Mouse (Mus musculus): ENCODE measurements at regions not wholly inside any gene's neighbourhood (a gene's known extent, or its start where the extent isn't known, plus 50 kb on each side); places are given as distances from the start of the nearest gene placed in this dataset.

DNA sequence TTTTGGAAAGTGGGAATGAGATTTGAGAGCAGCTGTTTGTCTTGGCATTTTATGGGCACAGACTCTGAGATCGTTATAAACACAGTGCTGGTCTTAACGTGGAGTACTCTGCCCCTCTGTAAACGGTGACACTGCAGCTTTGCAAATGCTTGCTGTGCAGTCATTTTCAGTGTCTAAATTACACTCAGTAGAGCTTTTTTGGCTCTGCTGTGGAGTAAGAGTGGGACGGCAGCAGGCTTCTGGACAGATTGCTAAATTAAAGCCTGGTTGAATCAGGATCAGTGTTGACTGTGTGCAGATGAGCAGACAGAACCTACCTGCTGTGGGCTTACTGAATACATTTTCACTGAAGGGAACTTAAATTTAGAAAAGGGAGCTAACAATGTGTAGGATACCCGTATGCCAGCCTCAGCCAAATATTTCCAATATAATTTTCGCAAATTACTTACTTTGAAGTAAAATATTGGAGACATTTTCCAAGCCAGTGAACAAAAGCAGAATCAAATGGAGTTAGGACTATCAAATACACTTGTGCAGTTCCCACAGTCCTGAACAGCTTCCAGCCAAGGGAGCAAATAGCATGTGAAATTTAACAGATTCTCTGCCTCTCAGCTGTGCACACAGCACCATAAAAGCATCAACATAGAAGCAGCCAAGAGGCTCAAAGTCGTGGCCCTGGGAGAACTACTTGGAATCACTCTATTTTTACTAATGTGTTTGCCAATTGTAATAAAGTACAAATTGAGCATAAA lies 148.1 kb upstream of the Stac start:
- DNase-seq (ENCODE audit: low read depth, low spot score), result peak; percentile 87

DNA sequence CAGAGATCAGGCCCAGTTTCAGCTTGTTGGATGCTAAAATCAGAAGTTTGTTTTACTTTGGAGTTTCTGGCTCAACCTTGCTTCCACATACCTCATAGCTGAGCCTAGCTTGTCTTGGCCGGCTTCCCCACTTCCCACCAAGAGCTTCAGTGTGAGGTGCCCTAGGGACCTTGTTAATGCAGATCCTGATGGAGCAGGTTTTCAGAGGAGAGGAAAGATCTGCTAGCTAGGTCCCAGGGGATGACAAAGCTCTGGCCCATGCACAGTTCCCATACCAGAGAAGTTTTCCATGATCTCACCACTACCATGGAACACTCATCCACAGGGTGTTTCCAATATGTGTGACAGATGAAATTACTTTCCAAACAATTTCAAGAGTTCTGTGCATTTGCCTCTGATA lies 131.9 kb upstream of the Stac start:
- no peak for DNase-seq (ENCODE audit: low read depth, low spot score)

- DNase-seq (ENCODE audit: low read depth, low spot score), result no peak
These were observed 127.3 kb upstream of the Stac start for GRCm38 (mm10) chr9:111817461-111817860.

DNA sequence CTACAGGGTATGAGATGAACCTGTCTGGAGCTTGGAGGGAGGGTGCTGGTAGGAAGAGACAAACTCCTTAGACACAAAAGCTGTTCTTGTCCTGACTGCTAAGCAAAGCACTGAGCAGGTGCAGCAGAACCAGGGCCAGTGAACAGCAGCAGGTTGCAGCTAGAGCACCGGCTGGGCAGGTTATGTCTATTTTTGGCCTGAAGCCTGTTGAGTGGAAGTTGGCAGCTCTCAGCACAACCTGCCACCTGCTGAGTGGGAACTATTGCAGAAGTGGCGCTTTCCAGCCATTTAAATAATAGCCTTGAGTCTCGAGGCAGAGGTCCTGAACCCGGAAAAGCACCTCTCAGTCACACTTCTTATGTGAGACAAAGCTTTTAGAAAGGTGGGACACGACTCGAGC lies 114.8 kb upstream of the Stac start:
- peak; percentile 43 for DNase-seq (ENCODE audit: low read depth, low spot score)

DNA sequence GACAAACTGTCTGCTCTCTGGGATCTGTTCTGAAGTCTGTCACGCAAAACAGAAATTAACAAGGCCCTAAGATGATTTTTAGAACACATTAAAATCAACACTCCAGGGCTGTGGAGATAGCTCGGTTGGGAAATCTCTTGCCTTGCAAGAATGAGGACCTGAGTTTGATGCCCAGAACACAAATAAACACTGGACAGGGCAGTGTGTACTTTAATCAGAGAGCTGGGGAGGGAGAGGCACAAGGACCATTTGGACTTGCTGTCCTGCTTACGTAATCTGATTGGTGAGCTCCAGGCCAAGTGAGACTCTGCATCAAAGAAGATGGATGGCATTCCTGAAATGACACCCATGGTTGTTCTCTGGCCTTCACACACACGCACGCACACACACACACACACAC lies 111.2 kb upstream of the Stac start:
- DNase-seq (ENCODE audit: low read depth, low spot score), result no peak

DNA sequence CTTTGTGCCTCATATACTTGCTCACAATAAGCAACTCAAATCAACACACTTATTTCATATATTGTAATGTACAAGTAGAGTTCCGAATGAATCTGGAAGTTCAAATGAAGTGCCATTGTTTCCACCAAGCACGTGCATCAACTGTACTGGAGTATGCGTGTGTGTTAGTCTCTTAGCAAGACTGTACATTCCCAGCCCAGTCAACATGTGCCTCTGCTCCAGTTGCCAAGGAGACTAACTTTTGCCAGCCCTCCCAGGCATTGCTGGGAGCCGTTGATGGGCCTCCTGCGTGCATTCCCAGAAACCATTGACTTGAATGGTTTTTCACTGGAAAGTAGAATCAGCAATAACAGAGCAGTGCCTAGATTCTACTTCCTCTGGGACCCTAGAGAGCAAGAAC lies 110.7 kb upstream of the Stac start:
- peak; percentile 12 for DNase-seq (ENCODE audit: low read depth, low spot score)

DNA sequence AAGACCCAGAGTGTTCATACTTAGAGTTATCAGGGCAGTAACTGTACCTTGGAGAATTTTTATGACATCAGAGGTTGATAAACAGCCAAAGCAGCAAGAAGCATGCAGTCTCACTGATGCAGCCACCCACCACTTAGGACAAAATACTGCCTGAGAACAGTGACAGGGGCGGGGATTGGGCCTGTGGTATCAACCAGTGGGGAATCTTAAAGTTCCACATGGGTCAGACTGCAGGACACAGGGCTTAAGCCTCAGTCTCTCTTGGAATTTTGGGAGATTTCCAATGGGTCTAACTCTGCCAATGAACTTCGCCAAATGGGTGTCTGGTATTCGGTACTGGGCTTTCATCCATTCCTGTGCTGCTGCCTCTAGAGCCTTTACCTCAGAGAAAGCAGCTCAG lies 88.8 kb upstream of the Stac start:
- no peak for DNase-seq (ENCODE audit: low read depth, low spot score)

GRCm38 (mm10) chr9:111777433-111778135 lies 87.4 kb upstream of the Stac start:
- DNase-seq (ENCODE audit: low read depth, low spot score), result no peak

DNA sequence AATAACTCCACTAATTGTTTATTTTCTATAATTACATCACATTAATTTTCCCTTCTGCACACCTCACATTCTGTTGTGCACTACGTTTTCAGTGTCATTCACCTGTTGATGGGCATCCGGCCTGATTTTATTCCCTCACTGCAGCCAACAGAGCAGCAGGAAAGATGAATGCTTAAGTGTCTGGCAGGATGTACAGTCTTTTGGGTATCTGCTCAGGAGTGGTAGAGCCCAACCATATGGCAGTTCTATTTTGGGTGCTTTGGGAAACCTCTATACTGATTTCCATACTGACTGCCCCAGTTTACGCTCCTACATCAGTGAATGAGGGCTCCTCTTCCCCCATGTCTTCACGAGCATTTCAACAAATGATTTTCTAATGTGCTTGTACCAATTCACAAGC lies 84.1 kb upstream of the Stac start:
- peak; percentile 70 for DNase-seq (ENCODE audit: low read depth, low spot score)

GRCm38 (mm10) chr9:111762653-111763468 lies 72.7 kb upstream of the Stac start:
- peak; percentile 55 for DNase-seq (ENCODE audit: low read depth, low spot score)

DNA sequence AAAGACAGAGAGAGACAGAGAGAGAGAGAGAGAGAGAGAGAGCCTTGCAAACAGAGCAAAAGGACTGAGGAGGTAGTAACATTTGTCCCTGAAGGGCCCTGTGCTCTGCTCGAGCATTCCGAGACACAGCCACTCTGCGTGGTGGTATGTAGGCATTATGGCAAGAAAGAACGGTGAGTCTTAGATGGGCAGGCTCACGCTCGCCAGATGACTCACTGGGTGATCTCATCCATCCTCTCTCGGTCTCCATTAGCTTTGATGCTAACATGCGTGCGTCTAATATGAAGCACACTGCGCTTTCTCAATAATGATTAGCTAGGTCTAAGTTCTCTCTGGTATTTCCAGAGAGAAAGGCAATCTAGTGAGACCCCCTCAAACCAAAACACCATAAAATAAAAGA lies 65.1 kb upstream of the Stac start:
- peak; percentile 54 for DNase-seq (ENCODE audit: low read depth, low spot score)

DNA sequence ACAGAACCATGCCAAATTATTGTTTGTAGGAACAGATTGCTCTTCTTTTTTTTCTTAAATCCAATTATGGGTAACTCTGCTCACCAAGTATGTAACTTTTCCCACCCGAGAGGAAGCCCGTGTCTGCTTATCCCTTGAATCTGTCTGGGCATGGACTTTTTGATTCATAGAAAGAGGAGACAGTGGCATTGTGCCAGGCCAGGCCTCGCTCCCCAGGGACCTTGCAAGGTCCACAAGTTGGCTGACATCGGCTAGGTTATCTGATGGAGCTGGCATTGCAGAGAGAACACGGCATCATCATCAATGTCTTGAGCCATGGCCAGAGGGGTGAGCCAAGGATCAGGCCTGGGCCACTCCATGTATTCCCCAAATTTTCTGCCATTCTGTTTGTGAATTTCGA lies 56.0 kb upstream of the Stac start:
- no peak for DNase-seq (ENCODE audit: low read depth, low spot score)

DNA sequence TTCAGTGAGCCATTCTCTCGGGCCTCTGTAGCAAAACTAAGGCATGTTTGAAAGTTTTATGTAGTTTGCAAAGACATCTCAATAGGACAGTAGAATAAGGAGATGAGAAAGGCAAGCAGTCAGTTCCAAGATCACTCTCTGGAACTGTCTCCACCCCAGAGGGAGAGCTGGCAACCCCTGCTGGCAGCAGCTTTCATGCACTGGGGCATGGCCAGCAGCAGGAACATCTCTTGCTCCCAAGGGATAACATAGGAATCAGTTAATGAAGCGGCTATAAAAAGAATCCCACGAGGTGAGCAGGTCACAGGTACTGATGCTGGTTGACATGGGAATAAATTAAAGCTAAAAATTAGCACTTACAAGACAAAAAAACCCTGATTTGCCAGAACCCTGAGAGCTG lies 55.1 kb upstream of the Stac start:
- DNase-seq (ENCODE audit: low read depth, low spot score), result no peak
